19 mouse cellular contexts compared by ENCODE assay signal in the genomic region with DNA sequence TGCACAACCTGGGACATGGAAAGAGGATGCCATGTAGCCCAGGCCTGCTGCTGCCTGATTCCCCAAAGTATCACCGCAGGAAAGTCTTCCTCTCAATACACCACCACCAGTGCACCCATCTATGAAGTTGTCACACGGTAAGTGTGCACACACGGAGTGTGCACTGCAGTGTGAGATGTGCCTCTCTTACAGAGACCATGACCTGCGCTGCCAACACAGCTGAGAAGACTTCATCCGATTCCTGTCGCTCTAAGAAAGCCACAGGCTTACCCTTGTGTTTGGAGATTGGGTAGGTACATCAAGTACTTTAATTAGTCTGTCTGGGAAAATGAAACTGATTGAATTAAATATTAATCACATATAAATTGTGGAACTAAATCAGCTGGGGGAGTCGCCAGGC.
DNase-seq lines count a peak whose midpoint lies in the region; ATAC-seq and TF ChIP-seq lines count a peak whose summit lies in the region.
"Had no signal": no experiment of that assay in that cellular context is flagged by ENCODE, and none has a peak within 500 bp of the region (broad histone marks: within the 10 kb centered on the region; RNA-seq: fewer than 3 reads in every experiment).

No protein-coding gene starts in this region.

- no peaks in the 10 kb centered on the region for H3K9me3 ChIP-seq in forebrain, embryonic 14.5 days (replicated peaks; ENCODE audit: control insufficient read depth, low read length)
- no peaks in the 10 kb centered on the region for H3K9me3 ChIP-seq in forebrain, postnatal 0 days (ENCODE audit: low read length)
- no peaks in the 10 kb centered on the region for H3K9me3 ChIP-seq in forebrain, embryonic 16.5 days (ENCODE audit: control insufficient read depth, low read length)
- no peaks in the 10 kb centered on the region for H3K9me3 ChIP-seq in forebrain, embryonic 11.5 days (ENCODE audit: control insufficient read depth, low read length)
- H3K9me3 ChIP-seq: embryonic facial prominence, embryonic 13.5 days; embryonic facial prominence, embryonic 15.5 days had no signal

- no peak for DNase-seq in forebrain, embryonic 14.5 days (ENCODE audit: low spot score)
- no peak for DNase-seq in forebrain, postnatal 0 days
- DNase-seq in forebrain, embryonic 11.5 days (ENCODE audit: low spot score), result no peak
- DNase-seq in layer of hippocampus, adult 2 months (ENCODE audit: low spot score in 2 of 2), result no peak
- no peak for DNase-seq in layer of hippocampus, postnatal 14 days (ENCODE audit: low spot score in 2 of 2)
- DNase-seq: adrenal gland, adult 2 months; adrenal gland, postnatal 10 days; adrenal gland, postnatal 25 days; cerebellum, adult 11 months; cerebellum, adult 18-20 months; cerebellum, adult 8-10 months; cerebellum, adult 9-11 months; cerebellum, postnatal 14 days; cerebellum, postnatal 36 days; embryo, embryonic 11 days had no signal

- no peaks in the 10 kb centered on the region for H3K36me3 ChIP-seq in forebrain, embryonic 14.5 days (ENCODE audit: control insufficient read depth, insufficient read depth, low read length)
- no peaks in the 10 kb centered on the region for H3K36me3 ChIP-seq in forebrain, postnatal 0 days (ENCODE audit: insufficient read depth)
- H3K36me3 ChIP-seq in forebrain, embryonic 16.5 days (ENCODE audit: control insufficient read depth, insufficient read depth), result no peaks in the 10 kb centered on the region
- H3K36me3 ChIP-seq in forebrain, embryonic 11.5 days (ENCODE audit: control insufficient read depth, insufficient read depth, low read length), result no peaks in the 10 kb centered on the region
- H3K36me3 ChIP-seq: embryonic facial prominence, embryonic 13.5 days; embryonic facial prominence, embryonic 15.5 days had no signal

- no peak overlapping the region for H3K9ac ChIP-seq in forebrain, embryonic 14.5 days (ENCODE audit: low read length)
- no peak overlapping the region for H3K9ac ChIP-seq in forebrain, postnatal 0 days
- H3K9ac ChIP-seq in forebrain, embryonic 16.5 days (replicated peaks; ENCODE audit: low read depth, low read length), result no peak overlapping the region
- H3K9ac ChIP-seq in forebrain, embryonic 11.5 days (ENCODE audit: low read length), result no peak overlapping the region
- H3K9ac ChIP-seq: embryonic facial prominence, embryonic 13.5 days; embryonic facial prominence, embryonic 15.5 days had no signal

- 65% methylated on average over 7 of the region's 7 CpGs for WGBS in forebrain, embryonic 14.5 days
- 52% methylated on average over 7 of the region's 7 CpGs for WGBS in forebrain, postnatal 0 days
- 53% methylated on average over 7 of the region's 7 CpGs for WGBS in forebrain, embryonic 16.5 days
- 95% methylated on average over 7 of the region's 7 CpGs for WGBS in forebrain, embryonic 11.5 days

- H3K4me2 ChIP-seq in forebrain, embryonic 14.5 days (ENCODE audit: low read length), result no peak overlapping the region
- H3K4me2 ChIP-seq in forebrain, postnatal 0 days (ENCODE audit: low read depth), result no peak overlapping the region
- H3K4me2 ChIP-seq in forebrain, embryonic 16.5 days (ENCODE audit: low read length), result no peak overlapping the region
- no peak overlapping the region for H3K4me2 ChIP-seq in forebrain, embryonic 11.5 days (ENCODE audit: low read depth, low read length, severe bottlenecking)
- H3K4me2 ChIP-seq: embryonic facial prominence, embryonic 13.5 days; embryonic facial prominence, embryonic 15.5 days had no signal

- no peak for TF ChIP-seq CTCF in forebrain, postnatal 0 days (IDR thresholded peaks at IDR 0.05; ENCODE audit: low read depth)
- no peak for TF ChIP-seq CTCF in layer of hippocampus, adult 2 months (conservative IDR thresholded peaks at IDR 0.05)

- ATAC-seq in forebrain, embryonic 14.5 days, result peak; percentile 66
- ATAC-seq in forebrain, postnatal 0 days, result no peak
- peak; percentile 57 for ATAC-seq in forebrain, embryonic 16.5 days
- ATAC-seq in forebrain, embryonic 11.5 days (replicated peaks; ENCODE audit: low FRiP score), result no peak

- H3K4me1 ChIP-seq in forebrain, embryonic 14.5 days (ENCODE audit: control insufficient read depth, insufficient read depth, low read length), result peaks cover 15% of the 10 kb centered on the region
- no peaks in the 10 kb centered on the region for H3K4me1 ChIP-seq in forebrain, postnatal 0 days (ENCODE audit: insufficient read depth)
- peaks cover 22% of the 10 kb centered on the region for H3K4me1 ChIP-seq in forebrain, embryonic 16.5 days (replicated peaks; ENCODE audit: control insufficient read depth, insufficient read depth, low read length)
- no peaks in the 10 kb centered on the region for H3K4me1 ChIP-seq in forebrain, embryonic 11.5 days (replicated peaks; ENCODE audit: control insufficient read depth, insufficient read depth, low read length)

- H3K27ac ChIP-seq in forebrain, embryonic 14.5 days (ENCODE audit: low read depth, low read length), result peak overlapping the region; percentile 17; the same call in 1 of the 2 replicates
- H3K27ac ChIP-seq in forebrain, postnatal 0 days (ENCODE audit: low read depth, low read length), result no peak overlapping the region
- peak overlapping the region; percentile 53; the same call in 1 of the 2 replicates for H3K27ac ChIP-seq in forebrain, embryonic 16.5 days (ENCODE audit: low read length)
- no peak overlapping the region for H3K27ac ChIP-seq in forebrain, embryonic 11.5 days (ENCODE audit: low read depth, low read length)
- H3K27ac ChIP-seq in layer of hippocampus, adult 2 months, result peak overlapping the region; percentile 58; the same call in 1 of the 2 replicates
- H3K27ac ChIP-seq: embryonic facial prominence, embryonic 13.5 days; embryonic facial prominence, embryonic 15.5 days had no signal

- H3K4me3 ChIP-seq in forebrain, embryonic 14.5 days (ENCODE audit: low read depth, low read length), result no peak overlapping the region
- H3K4me3 ChIP-seq in forebrain, postnatal 0 days (ENCODE audit: low read depth, low read length), result no peak overlapping the region
- H3K4me3 ChIP-seq in forebrain, embryonic 16.5 days (replicated peaks; ENCODE audit: low read length), result no peak overlapping the region
- no peak overlapping the region for H3K4me3 ChIP-seq in forebrain, embryonic 11.5 days (ENCODE audit: low read depth, low read length)
- no peak overlapping the region for H3K4me3 ChIP-seq in layer of hippocampus, adult 2 months
- H3K4me3 ChIP-seq: embryonic facial prominence, embryonic 13.5 days; embryonic facial prominence, embryonic 15.5 days; erythroblast, embryonic 14.5 days had no signal

- no peaks in the 10 kb centered on the region for H3K27me3 ChIP-seq in forebrain, embryonic 14.5 days (replicated peaks; ENCODE audit: control insufficient read depth, insufficient read depth, low read length)
- no peaks in the 10 kb centered on the region for H3K27me3 ChIP-seq in forebrain, postnatal 0 days (ENCODE audit: insufficient read depth, low read length)
- no peaks in the 10 kb centered on the region for H3K27me3 ChIP-seq in forebrain, embryonic 16.5 days (replicated peaks; ENCODE audit: control insufficient read depth, insufficient read depth, low read length)
- 0 out of 2 replicates have a peak, but pooled peaks cover 2% of the 10 kb centered on the region for H3K27me3 ChIP-seq in forebrain, embryonic 11.5 days (ENCODE audit: control insufficient read depth, insufficient read depth, low read length)
- H3K27me3 ChIP-seq: embryonic facial prominence, embryonic 13.5 days; embryonic facial prominence, embryonic 15.5 days had no signal

Comparison
In these comparisons a context has a peak if more than half of its experiments do, and no peak if none do; other contexts are left out.
1. ATAC-seq: peak in forebrain, embryonic 14.5 days (single experiment) and forebrain, embryonic 16.5 days (single experiment); none in forebrain, postnatal 0 days (single experiment) and forebrain, embryonic 11.5 days (single experiment).
2. H3K27ac ChIP-seq: peak in forebrain, embryonic 14.5 days (single experiment), forebrain, embryonic 16.5 days (single experiment) and layer of hippocampus, adult 2 months (single experiment); none in forebrain, postnatal 0 days (single experiment) and forebrain, embryonic 11.5 days (single experiment).